25 mouse cellular contexts compared by ENCODE assay signal in genomic region chr11:50354162-50354561, GRCm38 (mm10). TPM values are rescaled to one million over a fixed set of nuclear protein-coding genes. Genes with fewer than 3 reads are reported as not detected.
DNase-seq lines count a peak whose midpoint lies in the region; ATAC-seq and TF ChIP-seq lines count a peak whose summit lies in the region.
"Had no signal": no experiment of that assay in that cellular context is flagged by ENCODE, and none has a peak within 500 bp of the region (broad histone marks: within the 10 kb centered on the region; RNA-seq: fewer than 3 reads in every experiment).

Gene Cby3, plus strand, starts transcription at chr11:50354462.

- H3K9ac ChIP-seq in liver, embryonic 13.5 days = no peak within 1 kb of the TSS
- H3K9ac ChIP-seq in liver, embryonic 11.5 days (ENCODE audit: low read depth, low read length) = no peak within 1 kb of the TSS
- H3K9ac ChIP-seq in stomach, postnatal 0 days (ENCODE audit: low read length) = no peak within 1 kb of the TSS

- peak; percentile 31 for TF ChIP-seq CTCF in kidney, adult 2 months (conservative IDR thresholded peaks at IDR 0.05; ENCODE audit: insufficient read depth, insufficient read length, low read depth, low read length)
- peak; percentile 17; the same call in 1 of the 2 replicates for TF ChIP-seq CTCF in stomach, postnatal 0 days (IDR thresholded peaks at IDR 0.05; ENCODE audit: low read depth)

- H3K4me3 ChIP-seq in kidney, adult 2 months (ENCODE audit: insufficient read depth, low read depth, low read length) = no peak within 1 kb of the TSS
- H3K4me3 ChIP-seq in liver, embryonic 13.5 days (replicated peaks) = no peak within 1 kb of the TSS
- no peak within 1 kb of the TSS for H3K4me3 ChIP-seq in liver, embryonic 11.5 days (ENCODE audit: low read depth, low read length)
- no peak within 1 kb of the TSS for H3K4me3 ChIP-seq in stomach, postnatal 0 days (ENCODE audit: low read depth, low read length)
- no peak within 1 kb of the TSS for H3K4me3 ChIP-seq in midbrain, embryonic 10.5 days
- H3K4me3 ChIP-seq: heart, adult 2 months; limb, embryonic 10.5 days had no signal

- no peak within 1 kb of the TSS for H3K4me2 ChIP-seq in liver, embryonic 13.5 days
- H3K4me2 ChIP-seq in liver, embryonic 11.5 days = no peak within 1 kb of the TSS
- no peak within 1 kb of the TSS for H3K4me2 ChIP-seq in stomach, postnatal 0 days (replicated peaks; ENCODE audit: low read depth)

- no peak for ATAC-seq in liver, embryonic 13.5 days (ENCODE audit: low read depth)
- ATAC-seq in liver, embryonic 11.5 days (replicated peaks; ENCODE audit: low FRiP score) = no peak
- ATAC-seq in stomach, postnatal 0 days (ENCODE audit: low FRiP score, low TSS enrichment) = no peak
- ATAC-seq: forebrain, embryonic 16.5 days; hindbrain, embryonic 16.5 days had no signal

- no peak for TF ChIP-seq EP300 in stomach, postnatal 0 days (optimal IDR thresholded peaks at IDR 0.05)

- H3K27me3 ChIP-seq in kidney, adult 2 months (replicated peaks; ENCODE audit: control insufficient read depth, insufficient read depth, low read length) = no peaks in the 10 kb centered on the region
- H3K27me3 ChIP-seq in liver, embryonic 13.5 days = peaks cover 19% of the 10 kb centered on the region
- H3K27me3 ChIP-seq in liver, embryonic 11.5 days (replicated peaks; ENCODE audit: control insufficient read depth, insufficient read depth, low read length) = 0 out of 2 replicates have a peak, but pooled peaks cover 3% of the 10 kb centered on the region
- no peaks in the 10 kb centered on the region for H3K27me3 ChIP-seq in stomach, postnatal 0 days (ENCODE audit: control insufficient read depth, insufficient read depth, low read length)
- peaks cover 21% of the 10 kb centered on the region for H3K27me3 ChIP-seq in midbrain, embryonic 10.5 days (ENCODE audit: low read depth, poor library complexity, severe bottlenecking)
- H3K27me3 ChIP-seq: Patski had no signal

- H3K4me1 ChIP-seq in kidney, adult 2 months (ENCODE audit: control insufficient read depth, insufficient read depth, low read length) = peaks cover 21% of the 10 kb centered on the region
- H3K4me1 ChIP-seq in liver, embryonic 13.5 days (replicated peaks) = peaks cover 14% of the 10 kb centered on the region
- H3K4me1 ChIP-seq in liver, embryonic 11.5 days (replicated peaks; ENCODE audit: control insufficient read depth, insufficient read depth, low read length) = peaks cover 3% of the 10 kb centered on the region; the same call in 1 of the 2 replicates
- no peaks in the 10 kb centered on the region; the same call in 1 of the 2 replicates for H3K4me1 ChIP-seq in stomach, postnatal 0 days (replicated peaks; ENCODE audit: control insufficient read depth, insufficient read depth)
- peaks cover 5% of the 10 kb centered on the region for H3K4me1 ChIP-seq in midbrain, embryonic 10.5 days

- H3K9me3 ChIP-seq in liver, embryonic 13.5 days (replicated peaks) = no peaks in the 10 kb centered on the region
- H3K9me3 ChIP-seq in liver, embryonic 11.5 days (ENCODE audit: control insufficient read depth, low read length) = no peaks in the 10 kb centered on the region
- no peaks in the 10 kb centered on the region for H3K9me3 ChIP-seq in stomach, postnatal 0 days (ENCODE audit: control insufficient read depth, low read length)
- H3K9me3 ChIP-seq in midbrain, embryonic 10.5 days (replicated peaks) = no peaks in the 10 kb centered on the region
- H3K9me3 ChIP-seq: limb, embryonic 10.5 days had no signal

- no peak for TF ChIP-seq POLR2A in kidney, adult 2 months (IDR thresholded peaks at IDR 0.05; ENCODE audit: low read depth, low read length)

- H3K36me3 ChIP-seq in kidney, adult 2 months (ENCODE audit: control insufficient read depth, insufficient read depth, low read length) = no peaks in the 10 kb centered on the region
- H3K36me3 ChIP-seq in liver, embryonic 13.5 days = no peaks in the 10 kb centered on the region
- H3K36me3 ChIP-seq in liver, embryonic 11.5 days (ENCODE audit: control insufficient read depth, insufficient read depth, low read length) = no peaks in the 10 kb centered on the region
- H3K36me3 ChIP-seq in stomach, postnatal 0 days (ENCODE audit: control insufficient read depth, insufficient read depth, low read length) = no peaks in the 10 kb centered on the region
- no peaks in the 10 kb centered on the region for H3K36me3 ChIP-seq in midbrain, embryonic 10.5 days
- H3K36me3 ChIP-seq: limb, embryonic 10.5 days had no signal

- peak within 1 kb of the TSS; percentile 93 for H3K27ac ChIP-seq in kidney, adult 2 months (ENCODE audit: insufficient read depth, low read depth, low read length)
- peak within 1 kb of the TSS; percentile 31; the same call in 1 of the 2 replicates for H3K27ac ChIP-seq in liver, embryonic 13.5 days
- H3K27ac ChIP-seq in liver, embryonic 11.5 days (ENCODE audit: low read depth, low read length) = no peak within 1 kb of the TSS
- H3K27ac ChIP-seq in stomach, postnatal 0 days (replicated peaks) = no peak within 1 kb of the TSS
- no peak within 1 kb of the TSS for H3K27ac ChIP-seq in midbrain, embryonic 10.5 days (replicated peaks)
- H3K27ac ChIP-seq: heart, adult 2 months; limb, embryonic 10.5 days had no signal

- no peak for DNase-seq in kidney, adult 2 months
- DNase-seq in kidney, postnatal 25 days = no peak
- DNase-seq in liver, embryonic 13.5 days = no peak
- DNase-seq in liver, embryonic 11.5 days (ENCODE audit: low spot score) = no peak
- DNase-seq in R1 (ENCODE audit: low read depth, low spot score) = peak; percentile 36
- no peak for DNase-seq in stomach, postnatal 0 days (ENCODE audit: low spot score)
- no peak for DNase-seq in right cerebral cortex, postnatal 10 days (ENCODE audit: low spot score in 2 of 2)
- no peak for DNase-seq in midbrain, embryonic 10.5 days (ENCODE audit: low spot score)
- DNase-seq: adrenal gland, postnatal 36 days; cerebellum, adult 18-20 months; cerebellum, postnatal 25 days; embryo, embryonic 11 days; gastrocnemius, postnatal 25 days; heart, adult 2 months; layer of hippocampus, adult 9-11 months; lung, adult 2 months; retina, postnatal 1 day; thymus, adult 18-20 months; thymus, postnatal 4 days had no signal

RNA-seq across cellular contexts. Expression of gene Cby3, which starts in this region (rescaled TPM):
- polyA plus RNA-seq in kidney, adult 2 months (2012; rRNA removed) = 1.3 TPM in 2 replicates
- not detected in 2 replicates for polyA plus RNA-seq in liver, embryonic 13.5 days (2015; fragmentation: Nextera tagmentation; extraction: Ambion mirVana)
- not detected in 2 replicates for polyA plus RNA-seq in liver, embryonic 11.5 days (2014; fragmentation: Nextera tagmentation; extraction: Ambion mirVana)
- 0.15 and 0.28 TPM in 2 replicates for polyA plus RNA-seq in stomach, postnatal 0 days (2015; fragmentation: Nextera tagmentation; extraction: Ambion mirVana)
- 0.20 and 0.35 TPM in 2 replicates for polyA plus RNA-seq in midbrain, embryonic 10.5 days (2016; fragmentation: Nextera tagmentation; extraction: Ambion mirVana)
- polyA plus RNA-seq: heart, embryonic 14.5 days; neural tube, embryonic 11.5 days; Patski had no signal

Comparison
In these comparisons a context has a peak if more than half of its experiments do, and no peak if none do; other contexts are left out.
1. H3K27ac ChIP-seq: peak in kidney, adult 2 months (single experiment) and liver, embryonic 13.5 days (single experiment); none in liver, embryonic 11.5 days (single experiment), stomach, postnatal 0 days (single experiment) and midbrain, embryonic 10.5 days (single experiment).